Mouse (Mus musculus) adrenal gland, postnatal 25 days (tissue): ENCODE measurements around the gene Wdr70. TPM values are rescaled to one million over a fixed set of nuclear protein-coding genes. Genes with fewer than 3 reads are reported as not detected.
"Not testable (repeated sequence)": the region's sequence is repeated elsewhere in the genome, so short reads cannot be mapped to it uniquely, and the experiment has no call there.

ENCODE experiments used
- DNase-seq: peaks from one replicate; pipeline ENCODE4 v3.0.0; 2021; ENCODE audit warnings: mixed read lengths
- long read RNA-seq: library from polyadenylated mRNA; stranded (forward); transcript quantifications from one replicate; pipeline ENCODE4 v2.0.0, GENCODE M21; 2021
- total RNA-seq: library from RNA; stranded (reverse); gene quantifications from 2 replicates; pipeline ENCODE4 v1.2.3, GENCODE M21; 2021

The Wdr70 gene
- total RNA-seq: 32.0 and 35.8 TPM in 2 replicates
- long read RNA-seq, transcript Wdr70-201 (18 exons, 2,126 nt): minor isoform, 12 of 41 reads
- long read RNA-seq, transcript Wdr70-203 (4 exons, 1,130 nt): major isoform, 22 of 41 reads
- long read RNA-seq, partial matches to known transcripts: 2 of 41 reads
- long read RNA-seq, other reads (novel, unspliced or antisense): 5 of 41 reads

DNA sequence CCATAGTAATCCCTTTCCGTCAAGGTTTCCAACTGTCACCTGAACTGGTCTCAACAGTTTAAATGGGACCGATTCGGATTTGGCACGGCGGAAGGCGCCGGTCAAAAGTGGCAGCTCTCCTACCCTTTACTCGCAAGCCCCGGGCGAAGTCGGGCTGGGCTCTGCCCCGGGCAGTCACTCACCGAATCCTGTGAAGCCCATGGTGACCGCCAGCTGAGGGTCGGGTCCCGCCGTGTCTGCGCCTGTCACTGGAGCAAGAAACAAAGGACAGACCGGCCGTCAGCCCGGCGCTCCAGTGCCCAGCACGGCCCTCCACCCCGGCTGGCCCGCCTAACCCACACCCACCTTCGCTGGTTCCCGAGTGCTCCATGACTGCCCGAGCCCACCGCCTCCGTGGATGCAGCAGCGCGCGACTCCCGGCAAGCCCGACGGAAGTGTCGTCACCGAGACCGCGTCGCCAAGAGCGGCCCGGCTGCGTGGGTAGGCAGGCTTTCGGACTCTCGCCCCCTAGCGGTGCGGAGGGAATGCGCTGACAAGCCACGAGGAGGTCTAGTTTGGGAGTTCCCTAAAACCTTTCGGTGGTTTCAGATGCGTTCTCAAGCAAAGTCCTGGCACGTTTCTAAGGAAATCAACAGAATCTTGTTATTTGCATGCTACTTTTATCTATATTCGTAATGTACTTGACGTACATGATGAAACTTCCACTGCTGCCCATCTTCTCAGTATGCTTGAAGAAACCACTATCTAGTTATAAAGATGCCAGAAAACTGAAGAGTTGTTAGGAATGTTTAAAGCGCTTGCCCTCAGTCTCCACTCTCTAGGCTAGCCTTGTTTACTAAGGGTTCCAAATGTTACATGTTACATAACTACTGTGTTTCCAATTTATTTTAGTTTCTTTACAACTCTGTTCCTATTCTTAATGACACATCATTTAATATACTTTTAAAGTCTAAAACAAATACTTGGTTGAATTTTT is at the start of gene Wdr70:
Gene Wdr70, minus strand, starts transcription at position 436 of the 976 bp plus-strand sequence.
- peak; percentile 99 for DNase-seq

DNA sequence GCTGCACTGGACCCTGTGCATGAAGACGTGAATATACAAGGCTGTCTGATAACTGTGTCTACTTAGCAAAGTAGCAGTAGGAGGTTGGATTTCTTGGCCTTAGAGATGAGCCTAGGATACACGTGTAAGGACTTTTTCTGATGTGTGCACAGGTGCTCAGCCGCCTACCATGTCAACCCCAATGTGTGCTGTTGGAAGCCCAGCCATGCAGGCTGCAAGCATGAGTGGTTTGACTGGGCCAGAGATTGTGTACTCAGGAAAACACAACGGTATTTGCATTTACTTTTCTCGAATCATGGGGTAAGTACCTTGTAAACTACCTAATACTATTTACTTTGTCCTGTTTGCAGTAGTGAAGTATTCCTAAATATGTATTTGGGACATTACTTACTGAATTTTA is 36.6 kb upstream of the Wdr70 start:
- no peak for DNase-seq

DNA sequence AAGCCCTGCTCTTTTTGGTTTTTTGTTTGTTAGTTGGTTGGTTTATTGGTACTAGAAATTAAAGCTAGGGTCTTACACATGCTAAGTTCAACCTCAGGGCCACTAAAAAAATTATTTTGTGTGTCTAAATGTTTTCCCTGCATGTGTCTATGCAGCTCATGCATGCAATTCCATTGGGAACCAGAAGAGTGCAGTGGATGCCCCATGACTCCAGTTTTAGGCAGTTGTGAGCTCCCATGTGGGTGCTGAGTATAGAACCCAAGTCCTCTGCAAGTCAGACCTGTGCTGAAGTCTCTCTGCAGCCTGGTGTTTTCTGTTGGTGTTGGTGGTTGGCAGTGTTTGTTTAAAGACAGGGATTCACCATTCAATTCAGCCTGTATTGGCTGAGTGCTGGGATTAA is 32.8 kb upstream of the Wdr70 start:
- no peak for DNase-seq

DNA sequence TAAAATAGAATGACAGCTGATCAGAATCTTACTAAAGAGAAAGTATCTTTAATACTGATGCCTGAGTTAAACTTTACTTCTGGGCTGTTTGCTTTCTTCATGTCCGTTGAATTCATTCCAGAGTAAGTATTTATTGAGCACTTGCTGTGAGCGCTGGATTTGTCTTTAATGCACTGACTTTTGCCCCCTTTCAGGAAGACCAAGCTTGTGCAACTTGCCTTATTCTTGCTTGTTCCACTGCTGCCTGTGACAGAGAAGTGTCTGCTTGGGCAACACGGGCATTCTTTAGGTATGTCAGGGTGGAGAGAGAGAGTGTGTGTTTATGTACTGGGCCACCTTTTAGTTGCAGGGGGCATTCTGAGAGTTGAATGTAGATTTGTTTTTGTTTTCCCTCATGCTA is 32.3 kb upstream of the Wdr70 start:
- no peak for DNase-seq

DNA sequence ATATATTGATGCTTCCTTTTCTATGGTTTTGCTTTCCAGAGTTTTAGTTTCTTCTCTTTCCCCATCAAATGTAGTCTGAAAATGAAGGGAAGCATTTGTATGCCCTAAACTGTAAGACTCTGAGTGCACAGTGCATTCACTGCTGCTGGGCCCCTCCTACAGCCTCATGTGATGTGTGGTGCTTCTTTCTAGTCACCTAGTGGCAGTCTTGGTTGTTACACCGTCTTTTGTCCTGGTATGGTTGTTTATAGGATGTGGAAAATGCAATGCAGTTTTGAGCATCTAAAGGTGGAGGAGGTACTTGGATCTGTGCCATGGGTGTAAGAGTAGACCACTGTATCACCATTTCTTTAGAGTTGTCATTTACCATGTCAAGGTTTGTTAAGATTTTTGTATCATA is 30.3 kb upstream of the Wdr70 start:
- DNase-seq: no peak

DNA sequence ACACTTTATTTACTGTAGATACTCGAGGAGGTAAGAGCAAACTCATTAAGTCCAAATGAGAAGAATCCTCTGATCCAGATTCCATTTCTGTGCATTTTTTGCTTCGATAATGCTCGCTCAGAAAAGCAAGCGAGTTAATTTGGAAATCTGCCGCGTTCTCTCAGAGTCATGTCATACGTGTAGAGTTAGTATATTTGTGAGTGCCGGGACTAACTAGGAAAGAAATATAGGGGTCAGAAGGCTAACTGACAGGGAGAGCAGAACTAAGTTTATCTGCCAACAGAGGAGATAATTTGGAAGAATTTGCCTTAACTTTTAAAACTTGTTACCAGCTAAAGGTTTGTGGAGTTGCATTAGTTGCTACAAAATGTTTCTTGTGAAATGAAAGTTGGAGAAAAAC is 10.8 kb upstream of the Wdr70 start:
- no peak for DNase-seq

DNA sequence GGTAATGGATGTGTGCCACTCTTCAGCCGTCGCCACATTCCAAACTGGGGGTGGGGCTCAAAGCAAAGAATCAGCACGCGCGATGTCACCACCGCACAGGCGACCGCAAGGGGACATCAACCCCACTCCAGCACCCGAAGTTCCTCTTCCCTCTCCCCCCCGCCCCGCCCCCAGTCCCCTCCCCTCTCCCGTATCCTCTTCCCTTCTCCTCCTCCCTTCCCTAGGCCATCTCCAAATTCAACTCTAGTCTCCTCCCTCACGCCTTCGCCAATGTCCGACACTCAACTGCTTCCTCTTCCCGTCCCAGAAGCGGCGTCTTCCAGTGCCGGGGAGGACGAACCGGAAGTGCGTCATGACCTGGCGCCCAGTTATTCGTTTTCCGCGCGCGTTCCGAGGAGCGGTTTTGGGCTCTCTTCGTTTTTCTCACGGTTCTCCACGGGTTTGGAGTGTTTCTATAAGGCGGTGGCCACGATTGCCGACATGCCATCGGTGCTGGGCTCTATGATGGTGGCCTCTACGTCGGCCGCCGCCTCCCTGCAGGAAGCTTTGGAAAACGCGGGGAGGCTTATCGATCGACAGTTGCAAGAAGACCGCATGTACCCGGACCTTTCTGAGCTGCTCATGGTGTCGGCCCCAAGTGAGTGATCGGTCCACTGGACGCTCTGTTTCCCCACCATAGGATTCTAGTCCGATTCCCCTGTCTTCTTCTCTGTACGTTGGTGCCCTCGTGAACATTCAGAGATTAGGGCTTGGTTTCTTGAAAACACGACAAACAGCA is 10.1 kb upstream of the Wdr70 start, which contains the start of gene Nup155:
Gene Nup155, plus strand, starts transcription at position 308 of the 778 bp plus-strand sequence.
- DNase-seq: peak; percentile 91

DNA sequence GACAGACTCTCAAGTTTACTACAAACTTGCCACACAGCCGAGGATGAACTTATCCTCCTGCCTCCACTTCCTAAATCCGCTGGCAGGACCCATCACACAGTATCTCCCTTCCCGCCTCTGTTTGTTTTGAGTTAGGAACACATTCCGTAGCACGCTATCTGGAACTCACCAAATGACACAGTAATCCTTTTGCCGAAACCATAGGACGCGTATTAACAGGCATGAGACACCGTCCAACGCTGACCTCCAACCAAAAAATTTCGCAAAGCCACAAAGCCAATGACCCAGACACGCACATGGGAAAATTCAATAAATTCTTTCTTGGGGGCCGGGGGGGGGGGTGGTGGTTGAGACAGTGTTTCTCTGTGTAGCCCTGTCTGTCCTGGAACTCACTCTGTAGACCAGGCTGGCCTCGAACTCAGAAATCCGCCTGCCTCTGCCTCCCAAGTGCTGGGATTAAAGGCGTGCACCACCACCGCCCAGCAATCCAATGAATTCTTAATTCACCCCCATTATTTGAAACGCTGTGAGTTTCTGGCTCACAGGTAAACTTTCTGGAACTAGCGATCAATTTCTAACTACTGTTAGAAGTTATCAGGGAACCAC is 9.5 kb upstream of the Wdr70 start:
- no peak for DNase-seq

DNA sequence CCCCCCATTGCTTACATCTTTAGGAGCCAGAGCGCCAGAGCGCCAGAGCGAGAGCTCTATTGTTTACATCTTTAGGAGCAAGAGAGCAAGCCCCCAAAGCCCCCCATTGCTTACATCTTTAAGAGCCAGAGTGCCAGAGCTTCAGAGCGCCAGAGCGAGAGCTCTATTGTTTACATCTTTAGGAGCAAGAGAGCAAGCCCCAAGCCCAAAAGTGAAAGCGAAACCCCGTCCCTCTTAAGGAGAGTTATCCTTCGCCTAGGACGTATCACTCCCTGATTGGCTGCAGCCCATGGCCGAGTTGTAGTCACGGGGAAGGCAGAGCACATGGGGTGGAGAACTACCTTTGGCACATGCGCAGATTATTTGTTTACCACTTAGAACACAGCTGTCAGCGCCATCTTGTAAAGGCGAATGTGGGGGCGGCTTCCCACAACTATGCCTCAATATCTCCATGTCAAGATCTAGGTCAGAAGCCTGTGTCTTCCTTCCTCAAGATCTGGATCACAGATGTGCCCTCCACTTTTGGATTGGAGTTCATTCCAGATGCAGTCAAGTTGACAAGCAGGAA is 3.0 kb upstream of the Wdr70 start:
- not testable (repeated sequence) for DNase-seq

DNA sequence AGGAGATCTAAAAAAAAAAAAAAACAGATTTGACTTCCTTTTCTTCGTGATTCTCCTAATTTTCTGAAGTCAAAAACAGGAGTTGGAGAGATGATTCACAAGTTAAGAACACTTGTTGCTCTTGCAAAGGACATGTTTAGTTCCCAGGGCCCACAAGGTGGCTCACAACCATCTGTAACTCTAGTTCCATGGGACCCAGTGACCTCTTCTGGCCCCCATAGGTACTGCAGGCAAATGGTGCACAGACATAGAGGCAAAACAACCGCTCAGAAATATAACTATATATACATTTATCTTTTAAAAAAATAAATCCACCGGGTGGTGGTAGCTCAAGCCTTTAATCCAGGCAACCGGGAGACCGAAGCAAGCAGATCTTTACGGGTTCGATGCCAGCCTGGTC is 1.2 kb downstream of the Wdr70 start:
- peak; percentile 28 for DNase-seq

DNA sequence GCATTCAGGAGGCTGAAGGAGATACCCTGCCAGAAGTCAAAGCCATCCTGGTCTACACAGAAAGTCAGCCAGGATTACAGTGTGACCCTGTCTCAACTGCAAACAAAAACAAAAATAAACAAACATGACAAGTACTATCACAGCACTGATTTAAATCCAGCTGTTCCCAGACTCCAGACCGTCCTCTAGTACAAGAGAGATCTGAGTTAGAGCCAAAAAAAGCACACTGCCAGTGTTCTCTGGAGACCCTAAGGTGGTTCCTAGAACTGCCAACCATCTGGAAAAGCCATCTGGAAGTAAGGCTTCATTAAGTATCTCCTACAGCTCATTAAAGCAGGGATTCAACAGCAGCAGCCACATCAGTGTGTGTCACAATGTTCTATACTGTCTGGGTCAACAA is 6.3 kb downstream of the Wdr70 start:
- not testable (repeated sequence) for DNase-seq

DNA sequence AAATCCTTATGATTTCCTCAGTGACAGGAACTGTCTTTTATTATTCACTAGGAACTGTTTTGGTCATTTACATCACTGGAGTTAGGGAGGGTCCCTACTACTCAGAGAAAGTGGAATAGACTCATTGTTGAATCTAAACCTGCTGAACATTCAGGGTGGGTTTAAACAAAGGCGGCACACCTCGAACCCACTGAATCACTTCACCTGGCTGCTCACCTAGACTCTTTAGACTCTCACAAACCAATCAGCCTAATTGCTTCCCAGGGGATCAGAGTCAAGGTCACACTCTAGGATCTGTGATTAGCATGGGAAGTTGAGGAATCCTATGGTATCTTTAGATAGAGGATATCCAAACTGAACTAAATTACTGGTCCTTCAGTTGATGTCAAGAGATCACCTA is 8.3 kb downstream of the Wdr70 start:
- DNase-seq: no peak

DNA sequence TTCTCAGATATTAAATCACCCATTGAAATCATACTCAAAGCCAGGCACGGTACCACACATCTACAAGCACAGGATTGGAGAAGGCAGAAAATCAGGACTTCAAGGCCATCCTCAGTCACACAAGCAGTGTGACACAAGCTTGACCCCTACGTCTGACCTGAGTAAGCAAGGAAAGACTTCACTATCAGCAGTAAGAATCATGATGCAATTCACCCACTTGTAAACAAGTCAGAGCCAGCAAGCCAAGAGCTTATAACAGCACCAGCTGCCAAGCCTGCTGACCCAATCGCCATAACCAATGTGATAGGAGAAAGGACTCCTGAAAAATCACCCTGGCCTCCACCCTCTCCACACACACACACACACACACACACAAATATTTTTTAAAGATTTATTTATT is 10.3 kb downstream of the Wdr70 start:
- DNase-seq: peak; percentile 7

DNA sequence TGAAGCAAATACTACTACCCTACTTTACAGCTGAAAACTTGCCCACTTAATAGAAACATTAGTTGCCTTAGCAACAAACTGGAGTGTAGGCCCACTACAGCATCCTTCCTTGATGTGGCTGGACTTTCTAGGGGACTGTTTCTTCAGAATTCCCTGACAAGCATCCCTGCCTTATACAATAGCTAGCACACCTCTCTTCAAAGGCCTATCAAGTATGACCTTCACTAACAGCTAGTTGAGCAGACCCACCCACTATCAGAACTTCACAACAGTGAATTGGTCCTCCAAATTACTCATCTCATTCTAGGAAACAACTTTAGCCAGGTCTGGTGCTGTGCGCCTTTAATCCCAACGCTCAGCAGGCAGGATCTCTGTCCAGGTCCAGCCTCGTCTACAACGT is 11.7 kb downstream of the Wdr70 start:
- no peak for DNase-seq

DNA sequence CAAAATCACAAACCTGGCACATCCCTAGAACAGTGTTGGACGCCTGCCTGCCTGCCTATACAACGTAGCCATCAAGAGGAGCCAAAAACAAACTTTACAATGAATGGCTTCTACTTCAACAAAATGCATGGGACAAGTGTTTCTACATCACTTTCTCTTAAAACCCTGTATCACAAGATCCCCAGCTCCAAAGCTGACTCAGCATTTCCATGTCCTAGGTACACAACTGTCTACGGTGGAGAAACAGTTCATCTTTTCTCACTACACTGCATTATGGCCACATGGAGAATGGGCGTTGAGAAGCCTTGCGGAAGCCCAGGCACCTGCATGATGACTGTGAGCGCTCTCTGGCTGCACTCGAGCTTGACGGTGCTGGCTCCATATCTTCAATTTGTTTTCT is 16.9 kb downstream of the Wdr70 start:
- DNase-seq: no peak

DNA sequence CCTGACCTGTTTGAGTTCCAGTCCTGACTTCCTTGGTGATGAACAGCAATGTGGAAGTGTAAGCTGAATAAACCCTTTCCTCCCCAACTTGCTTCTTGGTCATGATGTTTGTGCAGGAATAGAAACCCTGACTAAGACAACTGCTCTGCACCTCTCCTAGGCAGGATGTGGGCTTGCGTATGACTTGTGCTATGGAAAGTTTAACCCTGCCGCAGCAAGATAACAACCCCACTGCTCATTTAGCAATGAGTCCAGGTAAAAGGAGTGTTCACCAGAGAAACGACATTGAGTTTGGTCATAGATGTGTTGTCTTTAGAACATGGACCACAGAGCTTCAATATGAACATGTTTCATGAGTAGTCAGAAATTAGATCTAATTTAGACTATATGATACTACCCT is 25.9 kb downstream of the Wdr70 start:
- DNase-seq: not testable (repeated sequence)

DNA sequence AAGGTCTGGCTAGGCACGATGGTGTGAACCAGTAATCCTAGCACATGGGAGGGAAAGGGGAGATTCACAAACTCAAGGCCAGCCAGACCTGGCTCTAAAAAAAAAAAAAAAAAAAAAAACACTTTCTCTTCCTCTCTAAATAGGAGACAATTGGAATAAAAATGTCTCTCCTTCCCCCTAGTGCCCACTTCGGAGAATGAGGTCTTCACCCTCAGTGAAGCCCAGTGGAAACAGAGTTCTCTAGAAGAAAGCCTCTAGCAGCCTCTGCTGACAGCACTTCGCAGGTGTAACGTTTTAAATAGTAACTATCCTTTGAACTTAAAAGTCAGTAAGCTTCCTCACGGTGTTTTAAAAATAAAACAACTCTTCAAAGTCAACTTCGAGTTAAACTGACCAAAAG is 33.8 kb downstream of the Wdr70 start:
- no peak for DNase-seq

DNA sequence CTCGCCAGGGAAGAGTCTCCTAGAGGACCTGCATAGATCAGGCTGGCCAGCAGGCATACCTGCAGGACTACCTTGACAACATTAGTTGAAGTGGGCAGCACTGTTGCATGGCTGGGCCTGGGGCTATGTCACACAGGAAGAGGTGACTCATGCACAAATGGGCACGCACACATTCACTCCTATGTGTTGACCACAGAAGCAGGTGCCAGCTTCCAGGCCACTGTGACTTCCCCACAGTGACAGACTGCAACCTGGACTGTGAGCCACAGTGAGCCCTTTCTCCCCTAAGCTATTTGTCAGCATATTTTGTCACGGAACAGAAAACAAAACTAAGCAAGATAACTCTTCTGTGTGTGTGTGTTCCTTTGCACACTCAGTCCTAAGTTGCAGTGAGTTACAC is 47.8 kb downstream of the Wdr70 start:
- no peak for DNase-seq

DNA sequence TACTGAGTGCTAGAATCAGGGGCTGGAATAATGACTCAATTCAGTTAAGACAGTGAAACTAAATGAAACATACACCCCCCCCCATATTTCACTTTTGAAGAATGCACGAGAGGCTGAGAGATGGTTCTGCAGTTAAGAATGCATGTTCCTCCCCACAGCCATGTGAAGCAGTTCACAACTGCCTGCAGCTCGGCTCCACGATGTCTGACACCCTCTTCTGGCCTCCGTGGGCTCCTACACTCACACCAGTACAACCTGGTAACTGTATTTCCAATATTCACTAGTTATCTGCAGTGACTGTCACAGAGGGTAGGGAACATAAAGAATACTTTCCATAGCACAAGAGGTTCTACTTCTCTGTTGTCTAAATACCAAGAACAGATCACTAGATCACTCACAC is 59.2 kb downstream of the Wdr70 start:
- DNase-seq: no peak

DNA sequence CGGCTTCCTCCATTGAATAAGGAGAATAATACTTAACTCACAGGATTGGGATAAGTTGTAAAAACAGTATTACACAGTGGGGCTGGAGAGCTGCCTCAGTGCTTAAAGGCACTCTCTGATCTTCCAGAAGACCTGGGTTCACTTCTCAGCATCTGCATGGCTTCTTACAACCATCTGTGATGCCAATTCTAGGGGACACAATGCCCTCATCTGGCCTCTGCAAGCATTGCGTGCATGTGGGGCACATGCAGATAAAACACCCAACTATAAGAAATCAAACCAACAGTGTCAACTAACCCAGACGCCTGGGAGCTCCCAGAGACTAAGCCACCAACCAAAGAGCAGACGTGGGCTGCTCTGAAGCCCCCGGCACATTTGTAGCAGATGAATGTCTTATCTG is 60.6 kb downstream of the Wdr70 start:
- DNase-seq: no peak

DNA sequence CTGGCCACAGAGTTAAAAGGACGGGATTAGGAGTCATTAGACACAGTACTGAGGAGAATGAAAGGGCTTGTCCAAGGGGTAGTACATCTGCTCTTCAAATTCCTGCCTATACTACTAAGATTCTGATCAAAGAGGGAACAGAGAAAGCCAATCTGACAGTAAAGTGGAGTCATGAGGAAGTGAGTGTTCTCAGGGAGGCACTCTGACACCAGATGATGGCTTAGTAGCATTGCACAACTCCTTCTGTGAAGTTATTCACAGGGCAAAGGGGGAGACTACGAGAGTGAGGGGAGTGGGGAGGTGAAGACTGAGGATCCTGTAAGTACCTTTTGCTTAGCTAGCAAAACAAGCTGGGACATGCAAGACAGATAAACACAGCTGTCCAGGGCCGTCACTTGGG is 61.2 kb downstream of the Wdr70 start:
- no peak for DNase-seq

DNA sequence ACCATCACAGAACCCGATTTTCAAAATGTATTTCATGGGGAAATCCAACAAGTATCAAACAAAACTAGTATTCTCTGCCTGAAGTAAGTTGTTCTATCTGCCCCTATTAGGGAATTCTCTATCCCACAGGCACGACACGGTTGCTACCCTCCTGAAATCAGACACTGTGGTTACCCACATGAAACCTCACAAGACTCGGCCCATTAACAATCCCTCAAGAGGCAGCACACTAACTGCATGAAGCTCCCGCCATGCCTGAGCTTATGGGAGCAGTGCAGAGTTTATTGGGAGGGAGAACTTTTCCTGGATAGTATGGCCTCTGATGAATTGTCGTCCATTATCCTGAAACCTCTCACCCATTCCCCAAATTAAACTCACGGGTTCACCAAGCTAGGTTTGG is 67.8 kb downstream of the Wdr70 start:
- DNase-seq: no peak
